Mouse (Mus musculus) intestine, embryonic 15.5 days (tissue): ENCODE results near the gene Rab3il1. TPM values are rescaled to one million over a fixed set of nuclear protein-coding genes. Genes with fewer than 3 reads are reported as not detected.

ENCODE experiments used
- ATAC-seq: fragments of 200-750 bp; cut with Nextera tagmentation; 2 replicates; pipeline ENCODE4 v1.8.0; 2017; ENCODE audit warnings: moderate TSS enrichment, moderate library complexity
- H3K27ac ChIP-seq: fragments of 300-500 bp; sonication (generic); 2 replicates; pipeline ENCODE4 v1.5.1; 2015; ENCODE audit warnings: mild to moderate bottlenecking, inconsistent platforms
- H3K27me3 ChIP-seq: fragments of 300-500 bp; sonication (generic); replicated peaks from 2 replicates; pipeline ENCODE4 v1.6.1; 2015; ENCODE audit warnings: inconsistent platforms
- H3K36me3 ChIP-seq: fragments of 300-500 bp; sonication (generic); 2 replicates; pipeline ENCODE4 v1.6.1; 2015; ENCODE audit warnings: inconsistent platforms
- H3K4me1 ChIP-seq: fragments of 300-500 bp; sonication (generic); replicated peaks from 2 replicates; pipeline ENCODE4 v1.6.1; 2015; ENCODE audit warnings: inconsistent platforms
- H3K4me2 ChIP-seq: fragments of 300-500 bp; sonication (generic); replicated peaks from 2 replicates; pipeline ENCODE4 v1.6.1; 2015; ENCODE audit warnings: mild to moderate bottlenecking, inconsistent platforms
- H3K4me3 ChIP-seq: fragments of 300-500 bp; sonication (generic); replicated peaks from 2 replicates; pipeline ENCODE4 v1.5.1; 2015; ENCODE audit warnings: inconsistent platforms
- H3K9ac ChIP-seq: fragments of 300-500 bp; sonication (generic); 2 replicates; pipeline ENCODE4 v1.6.1; 2015; ENCODE audit warnings: inconsistent platforms
- H3K9me3 ChIP-seq: fragments of 300-500 bp; sonication (generic); 2 replicates; pipeline ENCODE4 v1.6.1; 2016; ENCODE audit warnings: inconsistent platforms
- WGBS: fragments of 180-500 bp; shearing (Covaris S2); methylation state at CpG from one replicate; pipeline ENCODE4 v1.1.7; 2015; 5-methylcytosine and 5-hydroxymethylcytosine counted together
- polyA plus RNA-seq: library from polyadenylated mRNA; unstranded; fragments of >200 nt; fragmentation: Nextera tagmentation; extraction: Ambion mirVana; gene quantifications from 2 replicates; pipeline ENCODE4 v1.2.1, GENCODE M21; 2015

The Rab3il1 gene
- polyA plus RNA-seq, 1 experiment from 2014 or later, result 34.7 TPM

DNA sequence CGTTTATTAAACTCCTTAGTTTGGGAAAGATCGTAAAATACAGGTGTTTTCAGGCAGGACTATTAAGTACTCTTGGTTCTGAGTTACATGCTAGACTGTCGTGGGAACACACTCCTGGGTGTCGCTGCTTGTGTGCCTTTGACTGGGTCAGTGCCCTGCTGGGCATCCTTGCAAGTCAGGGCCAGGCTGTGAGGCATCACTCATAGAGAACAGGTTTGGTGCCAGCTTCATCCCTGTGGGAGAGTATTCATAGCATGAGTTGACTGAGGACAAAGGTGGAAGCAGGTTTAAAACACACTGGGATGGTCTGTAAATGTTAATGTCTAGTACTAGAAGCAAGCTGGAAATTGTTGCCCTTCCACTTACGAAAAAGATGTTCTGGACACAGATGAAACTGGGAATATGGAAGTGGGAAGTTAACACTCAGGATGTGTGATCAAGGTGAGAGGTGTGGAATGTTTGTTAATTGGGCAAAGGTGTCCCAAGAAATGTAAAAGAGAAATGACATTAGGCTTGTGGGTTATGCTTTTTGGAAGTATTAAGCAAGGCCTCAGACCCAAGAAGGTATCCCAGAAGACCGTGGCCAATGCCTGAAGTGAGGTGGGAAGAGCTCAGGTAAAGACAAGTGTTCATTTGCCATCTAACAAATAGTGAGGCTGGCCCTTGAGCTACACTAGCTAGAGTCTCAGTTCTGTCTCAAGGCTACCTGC lies 16.1 kb upstream of the Rab3il1 start:
- Histone ChIP-seq H3K27me3 (no peaks in the 10 kb centered on the region), H3K9me3 (no peaks in the 10 kb centered on the region), H3K4me2 (no peak overlapping the region), H3K36me3 (peaks cover 15% of the 10 kb centered on the region; the same call in 1 of the 2 replicates), H3K9ac (no peak overlapping the region), H3K4me3 (no peak overlapping the region), H3K27ac (no peak overlapping the region), H3K4me1 (peaks cover 17% of the 10 kb centered on the region)
- WGBS, result 94% methylated on average over 6 of the region's 6 CpGs
- no peak for ATAC-seq

DNA sequence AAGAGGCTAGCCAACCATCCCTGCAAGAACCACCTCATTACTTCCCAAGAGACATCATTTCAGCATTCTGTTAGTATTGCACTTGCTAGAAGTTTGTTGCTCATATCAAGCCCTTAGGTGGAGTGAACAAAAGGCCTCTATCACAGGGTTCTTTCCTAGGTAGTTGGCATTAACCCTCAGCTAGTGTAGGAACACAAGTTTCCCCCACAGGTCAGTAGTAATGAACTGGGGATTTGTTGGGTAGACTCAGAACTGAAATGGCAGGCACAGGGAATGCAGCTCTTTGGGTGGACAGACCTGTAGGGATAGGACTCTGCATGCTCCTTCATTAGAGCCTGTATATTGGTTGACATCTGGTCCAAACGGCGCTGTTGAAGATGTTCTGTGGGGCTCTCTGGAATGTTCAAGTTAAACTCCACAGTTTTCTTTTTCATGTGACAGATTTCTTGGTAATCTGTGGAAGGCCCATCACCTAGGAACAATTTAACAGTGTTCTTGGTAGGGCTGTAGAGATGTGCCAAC lies 15.5 kb upstream of the Rab3il1 start:
- H3K4me2 ChIP-seq, result no peak overlapping the region
- no peaks in the 10 kb centered on the region for H3K9me3 ChIP-seq
- H3K9ac ChIP-seq, result no peak overlapping the region
- 92% methylated on average over 2 of the region's 2 CpGs for WGBS
- no peaks in the 10 kb centered on the region for H3K27me3 ChIP-seq
- no peak for ATAC-seq
- no peak overlapping the region for H3K27ac ChIP-seq
- H3K4me1 ChIP-seq, result peaks cover 17% of the 10 kb centered on the region
- H3K36me3 ChIP-seq, result peaks cover 15% of the 10 kb centered on the region; the same call in 1 of the 2 replicates
- no peak overlapping the region for H3K4me3 ChIP-seq

DNA sequence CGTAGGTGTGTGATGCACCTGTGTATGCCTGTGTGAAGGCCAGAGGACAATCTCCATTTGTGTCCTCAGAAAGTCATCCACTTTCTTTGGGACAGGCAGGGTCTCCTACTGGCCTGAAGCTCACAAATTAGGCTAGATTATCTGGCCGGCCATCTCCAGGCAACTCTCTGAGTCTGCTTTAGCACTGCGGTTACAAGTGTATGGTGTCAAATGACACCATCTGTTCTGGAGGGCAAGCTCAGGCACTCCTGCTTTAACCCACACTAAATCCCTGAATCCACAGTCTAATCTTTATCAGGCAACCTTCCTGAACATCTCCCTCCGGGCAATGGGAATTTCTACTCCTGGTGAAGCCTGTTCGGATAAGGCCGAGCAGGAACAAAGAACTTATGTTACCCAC lies 14.3 kb upstream of the Rab3il1 start:
- no peak overlapping the region for H3K4me2 ChIP-seq
- no peak for ATAC-seq
- 45% methylated on average over 6 of the region's 6 CpGs for WGBS
- H3K27me3 ChIP-seq, result no peaks in the 10 kb centered on the region
- peaks cover 12% of the 10 kb centered on the region for H3K4me1 ChIP-seq
- no peak overlapping the region for H3K4me3 ChIP-seq
- no peaks in the 10 kb centered on the region for H3K9me3 ChIP-seq
- H3K36me3 ChIP-seq, result peaks cover 15% of the 10 kb centered on the region; the same call in 1 of the 2 replicates
- H3K9ac ChIP-seq, result no peak overlapping the region
- no peak overlapping the region for H3K27ac ChIP-seq

DNA sequence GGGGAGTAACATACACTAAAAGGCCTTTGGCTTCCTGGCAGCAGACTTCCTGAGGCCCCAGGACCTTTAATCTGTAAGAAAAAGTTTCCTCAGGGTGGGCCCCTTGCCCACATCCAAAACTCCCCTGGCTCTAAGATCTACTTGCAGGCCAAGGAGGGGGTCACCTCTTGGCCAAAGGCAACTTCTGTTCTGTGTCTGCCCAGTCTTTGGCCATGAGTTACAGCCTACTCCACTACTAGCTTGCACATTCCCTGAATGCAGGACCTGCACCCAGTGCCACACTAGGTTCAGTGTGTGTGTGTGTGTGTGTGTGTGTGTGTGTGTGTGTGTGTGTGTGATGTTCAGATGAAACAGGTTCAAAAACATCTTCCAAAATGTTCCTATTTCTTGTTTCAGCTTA lies 13.9 kb upstream of the Rab3il1 start:
- Histone ChIP-seq H3K4me2 (no peak overlapping the region), H3K27me3 (no peaks in the 10 kb centered on the region), H3K36me3 (peaks cover 15% of the 10 kb centered on the region; the same call in 1 of the 2 replicates), H3K27ac (no peak overlapping the region), H3K4me3 (no peak overlapping the region), H3K4me1 (peaks cover 15% of the 10 kb centered on the region), H3K9ac (no peak overlapping the region), H3K9me3 (no peaks in the 10 kb centered on the region)
- ATAC-seq, result no peak

- no peak overlapping the region for H3K4me3 ChIP-seq
- ATAC-seq, result no peak
- no peaks in the 10 kb centered on the region for H3K27me3 ChIP-seq
- no peaks in the 10 kb centered on the region for H3K9me3 ChIP-seq
- H3K27ac ChIP-seq, result no peak overlapping the region
- 67% methylated on average over 17 of the region's 17 CpGs for WGBS
- peaks cover 10% of the 10 kb centered on the region; the same call in 1 of the 2 replicates for H3K4me1 ChIP-seq
- no peak overlapping the region for H3K9ac ChIP-seq
- peaks cover 11% of the 10 kb centered on the region; the same call in 1 of the 2 replicates for H3K36me3 ChIP-seq
- no peak overlapping the region for H3K4me2 ChIP-seq
Measured at GRCm38 (mm10) chr19:9989171-9989883, 12.1 kb upstream of the Rab3il1 start.

DNA sequence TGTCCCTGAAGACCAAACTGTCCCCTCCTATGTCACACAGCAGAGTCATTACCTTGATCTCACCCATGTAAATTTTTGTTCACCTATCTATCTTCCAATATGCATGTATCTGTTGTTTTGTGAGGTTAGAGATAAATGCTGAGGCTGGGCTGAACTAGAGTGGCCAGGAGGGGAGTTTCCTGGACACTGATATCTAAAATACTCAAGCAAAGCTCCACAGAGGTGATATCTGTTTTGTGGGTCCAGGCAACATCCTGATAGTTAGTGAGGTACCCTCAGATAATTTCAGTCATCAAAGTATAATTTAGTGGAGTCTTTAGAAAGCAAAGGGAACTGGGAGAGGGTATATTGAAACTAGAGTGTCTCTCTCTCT lies 11.6 kb upstream of the Rab3il1 start:
- Histone ChIP-seq H3K4me2 (no peak overlapping the region), H3K27ac (no peak overlapping the region), H3K4me1 (0 out of 2 replicates have a peak, but pooled peaks cover 5% of the 10 kb centered on the region), H3K27me3 (no peaks in the 10 kb centered on the region), H3K4me3 (no peak overlapping the region), H3K36me3 (peaks cover 7% of the 10 kb centered on the region; the same call in 1 of the 2 replicates), H3K9me3 (no peaks in the 10 kb centered on the region), H3K9ac (no peak overlapping the region)
- ATAC-seq, result no peak

- Histone ChIP-seq H3K4me2 (no peak overlapping the region), H3K9me3 (no peaks in the 10 kb centered on the region), H3K36me3 (no peaks in the 10 kb centered on the region), H3K27me3 (no peaks in the 10 kb centered on the region), H3K4me1 (0 out of 2 replicates have a peak, but pooled peaks cover 5% of the 10 kb centered on the region), H3K27ac (no peak overlapping the region), H3K9ac (no peak overlapping the region), H3K4me3 (no peak overlapping the region)
- peak; percentile 60 for ATAC-seq
- WGBS, result 30% methylated on average over 5 of the region's 5 CpGs
Measured at GRCm38 (mm10) chr19:9991304-9991703, 10.2 kb upstream of the Rab3il1 start.

DNA sequence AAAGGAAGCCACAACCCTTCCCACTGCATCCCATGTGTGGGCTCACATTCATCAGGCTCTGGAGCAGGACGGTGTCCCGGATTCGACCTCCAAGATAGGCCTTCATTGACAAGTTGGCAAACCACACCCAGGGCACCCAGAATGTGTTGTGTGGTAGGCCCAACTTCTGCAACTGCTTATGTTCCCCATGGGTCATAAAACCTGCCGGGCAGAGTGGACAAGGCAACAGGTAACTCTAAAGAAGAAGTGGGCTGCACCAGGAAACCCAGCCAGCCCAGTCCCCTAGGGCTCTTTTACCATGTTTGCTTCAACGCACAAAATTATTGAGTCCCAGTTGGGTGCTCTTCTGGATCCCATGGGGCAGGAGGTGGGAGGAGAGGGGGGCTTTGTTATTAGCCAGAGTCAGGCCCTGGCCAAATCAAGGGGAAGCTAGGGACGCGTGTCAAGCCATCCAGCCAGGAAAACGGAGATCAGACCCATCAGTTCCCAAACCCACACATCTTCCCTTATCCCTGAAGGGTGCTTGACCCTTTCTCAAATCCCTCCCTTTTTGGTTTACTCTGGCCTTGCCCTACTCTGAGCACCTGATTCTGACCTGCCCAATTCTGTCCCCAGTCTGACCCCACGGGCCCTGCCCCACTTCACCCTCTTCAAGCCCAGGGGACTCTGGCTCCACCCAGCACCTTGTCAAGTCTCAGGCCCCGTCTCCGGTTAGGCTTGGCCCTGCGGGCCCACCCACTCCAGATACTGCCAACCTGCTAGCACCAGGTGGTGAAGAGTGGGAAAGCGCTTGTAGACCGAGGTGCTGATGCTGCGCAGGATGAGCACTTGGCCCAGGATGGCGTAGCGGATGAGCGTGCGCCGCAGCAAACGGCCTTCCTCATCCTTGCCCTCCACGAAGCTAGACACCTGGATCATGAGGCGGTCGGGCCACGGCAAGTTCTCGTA lies 9.2 kb upstream of the Rab3il1 start:
- ATAC-seq, result peak; percentile 39
- Histone ChIP-seq H3K4me1 (0 out of 2 replicates have a peak, but pooled peaks cover 5% of the 10 kb centered on the region), H3K27me3 (no peaks in the 10 kb centered on the region), H3K27ac (no peak overlapping the region), H3K4me2 (peak overlapping the region; percentile 52), H3K36me3 (no peaks in the 10 kb centered on the region), H3K9me3 (no peaks in the 10 kb centered on the region), H3K4me3 (peak overlapping the region; percentile 10; the same call in 1 of the 2 replicates), H3K9ac (no peak overlapping the region)
- 49% methylated on average over 26 of the region's 26 CpGs for WGBS

DNA sequence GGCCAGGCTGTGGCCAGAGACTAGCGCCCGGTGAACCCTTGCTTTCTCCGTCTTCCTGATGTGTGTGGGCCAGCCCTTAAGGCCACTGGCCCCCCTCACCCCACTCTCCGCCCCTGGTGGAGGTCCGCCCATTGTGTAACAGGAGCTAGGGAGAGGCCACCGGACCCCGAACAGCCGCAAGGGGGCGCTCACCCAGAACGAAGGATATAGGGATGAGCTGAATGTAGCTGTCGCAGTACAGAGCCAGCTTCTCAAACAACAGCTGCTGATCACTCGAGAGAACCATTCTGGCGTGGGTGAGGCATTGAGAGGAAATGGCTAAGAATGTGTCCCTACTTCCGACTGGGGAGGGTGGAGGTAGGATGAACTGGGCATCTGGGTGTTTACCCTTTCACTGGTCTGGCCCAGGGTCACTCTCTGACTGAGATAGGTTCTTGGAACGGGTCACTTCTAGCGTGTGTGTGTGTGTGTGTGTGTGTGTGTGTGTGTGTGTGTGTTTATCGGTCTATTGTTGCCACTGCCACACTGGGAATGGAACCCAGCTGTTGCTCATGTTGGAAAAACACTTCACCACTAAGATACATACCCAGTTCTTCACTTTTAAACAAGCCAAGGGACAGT lies 8.3 kb upstream of the Rab3il1 start:
- H3K36me3 ChIP-seq, result no peaks in the 10 kb centered on the region
- 0 out of 2 replicates have a peak, but pooled peaks cover 5% of the 10 kb centered on the region for H3K4me1 ChIP-seq
- WGBS, result 6% methylated on average over 17 of the region's 17 CpGs
- ATAC-seq, result peak; percentile 84
- H3K9ac ChIP-seq, result no peak overlapping the region
- peak overlapping the region; percentile 52 for H3K4me2 ChIP-seq
- no peaks in the 10 kb centered on the region for H3K27me3 ChIP-seq
- no peak overlapping the region for H3K27ac ChIP-seq
- no peaks in the 10 kb centered on the region for H3K9me3 ChIP-seq
- peak overlapping the region; percentile 10; the same call in 1 of the 2 replicates for H3K4me3 ChIP-seq

DNA sequence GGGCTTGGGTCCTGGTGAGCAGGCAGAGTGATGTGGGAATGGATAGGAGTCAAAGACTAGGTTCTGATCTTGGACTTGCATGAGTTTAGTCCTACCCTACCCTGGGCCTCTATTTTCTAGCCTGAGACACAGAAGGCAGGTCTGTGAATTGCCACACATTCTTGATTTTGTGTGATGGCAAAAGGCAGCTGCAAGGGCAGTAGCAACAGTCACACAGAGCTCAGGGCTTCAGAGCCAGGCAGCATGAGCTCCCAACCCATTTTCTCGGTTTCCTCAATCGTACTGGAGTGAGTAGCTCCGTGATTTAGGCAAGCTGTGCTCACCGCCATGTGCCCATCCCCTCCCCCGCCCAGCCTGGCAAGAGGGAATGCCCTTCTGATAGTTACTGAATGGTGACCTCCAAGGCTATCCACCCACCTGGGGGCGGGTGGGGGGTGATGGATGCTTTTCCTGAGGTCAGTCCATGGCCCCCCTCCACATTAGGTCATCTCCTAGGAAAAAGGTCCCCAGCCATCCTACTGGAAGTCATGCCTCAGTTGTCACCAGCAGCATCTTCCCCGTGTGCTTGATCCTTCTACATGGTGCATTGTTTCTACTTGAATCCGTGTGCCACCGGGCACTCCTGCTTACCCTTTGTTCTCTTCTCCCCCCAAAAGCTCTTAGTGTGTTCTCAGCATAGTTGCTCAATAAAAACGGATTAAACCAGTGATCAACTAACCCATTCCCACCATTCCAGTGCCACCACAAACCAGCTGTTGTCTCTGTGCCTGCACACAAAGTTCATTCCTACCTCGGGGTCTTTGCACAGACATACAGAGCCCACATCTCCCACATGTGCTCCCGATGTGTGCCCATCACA lies 4.0 kb upstream of the Rab3il1 start:
- H3K27ac ChIP-seq, result no peak overlapping the region
- H3K4me2 ChIP-seq, result no peak overlapping the region
- H3K4me1 ChIP-seq, result 0 out of 2 replicates have a peak, but pooled peaks cover 4% of the 10 kb centered on the region
- 72% methylated on average over 12 of the region's 12 CpGs for WGBS
- H3K9me3 ChIP-seq, result no peaks in the 10 kb centered on the region
- H3K4me3 ChIP-seq, result no peak overlapping the region
- no peak for ATAC-seq
- H3K9ac ChIP-seq, result no peak overlapping the region
- H3K36me3 ChIP-seq, result no peaks in the 10 kb centered on the region
- H3K27me3 ChIP-seq, result no peaks in the 10 kb centered on the region

- Histone ChIP-seq H3K4me2 (no peak overlapping the region), H3K27me3 (no peaks in the 10 kb centered on the region), H3K9ac (no peak overlapping the region), H3K27ac (no peak overlapping the region), H3K4me3 (no peak overlapping the region), H3K4me1 (no peaks in the 10 kb centered on the region), H3K36me3 (no peaks in the 10 kb centered on the region), H3K9me3 (no peaks in the 10 kb centered on the region)
- WGBS, result 67% methylated on average over 2 of the region's 2 CpGs
- no peak for ATAC-seq
Measured at GRCm38 (mm10) chr19:9998063-9998416, 3.4 kb upstream of the Rab3il1 start.
